Mouse (Mus musculus): Measurements from ENCODE around the gene Olfr1509. TPM values are rescaled to one million over a fixed set of nuclear protein-coding genes. Genes with fewer than 3 reads are reported as not detected.
"Not testable (repeated sequence)": the region's sequence is repeated elsewhere in the genome, so short reads cannot be mapped to it uniquely, and the experiment has no call there.

Olfr1509 gene
- not detected for total RNA-seq (2021)
- long read RNA-seq, experiment 1, result 0 reads
- long read RNA-seq, experiment 2, result 0 reads

- H3K27ac ChIP-seq, result no peak within 1 kb of the TSS
- TF ChIP-seq CTCF (IDR thresholded peaks at IDR 0.05), result no peak
- no peak within 1 kb of the TSS for H3K4me3 ChIP-seq
- intact Hi-C loops (cut with DNase I), result no loop called here
- DNase-seq (ENCODE audit: extremely low spot score in 1 of 2, low spot score in 2 of 2), result no peak
Measured at GRCm38 (mm10) chr14:52442690-52443089, at the start of gene Olfr1509. Gene Olfr1509 (plus strand): TSS chr14:52442990.

DNA sequence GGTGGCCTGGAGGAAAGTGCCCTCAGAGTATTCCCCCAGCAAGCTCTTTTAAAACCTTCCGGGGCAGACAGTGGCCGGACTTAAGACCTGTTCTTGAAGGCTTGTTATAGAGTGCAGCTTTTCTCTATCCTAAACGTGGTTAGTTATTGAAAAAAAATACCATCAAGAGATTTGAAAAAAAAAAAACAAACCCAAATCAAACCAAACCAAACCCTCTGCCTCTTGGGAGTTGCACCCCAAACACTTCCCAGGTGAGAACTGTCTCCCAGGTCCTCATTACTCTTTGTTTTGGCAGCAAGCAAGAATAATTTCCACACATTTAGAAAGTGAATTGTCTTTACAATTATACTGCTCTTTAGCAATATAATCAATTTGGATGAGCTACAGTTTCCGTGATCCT, 45.5 kb upstream of the Olfr1509 start, which contains the start of gene Olfr1511:
Olfr1511 (minus strand) TSS at position 101 of the 400 bp plus-strand sequence.
- intact Hi-C loops (cut with DNase I), result no loop called here
- no peak for TF ChIP-seq CTCF (IDR thresholded peaks at IDR 0.05)
- Histone ChIP-seq H3K27ac (no peak within 1 kb of the TSS), H3K4me3 (no peak within 1 kb of the TSS)
- no peak for DNase-seq (ENCODE audit: extremely low spot score in 1 of 2, low spot score in 2 of 2)

DNA sequence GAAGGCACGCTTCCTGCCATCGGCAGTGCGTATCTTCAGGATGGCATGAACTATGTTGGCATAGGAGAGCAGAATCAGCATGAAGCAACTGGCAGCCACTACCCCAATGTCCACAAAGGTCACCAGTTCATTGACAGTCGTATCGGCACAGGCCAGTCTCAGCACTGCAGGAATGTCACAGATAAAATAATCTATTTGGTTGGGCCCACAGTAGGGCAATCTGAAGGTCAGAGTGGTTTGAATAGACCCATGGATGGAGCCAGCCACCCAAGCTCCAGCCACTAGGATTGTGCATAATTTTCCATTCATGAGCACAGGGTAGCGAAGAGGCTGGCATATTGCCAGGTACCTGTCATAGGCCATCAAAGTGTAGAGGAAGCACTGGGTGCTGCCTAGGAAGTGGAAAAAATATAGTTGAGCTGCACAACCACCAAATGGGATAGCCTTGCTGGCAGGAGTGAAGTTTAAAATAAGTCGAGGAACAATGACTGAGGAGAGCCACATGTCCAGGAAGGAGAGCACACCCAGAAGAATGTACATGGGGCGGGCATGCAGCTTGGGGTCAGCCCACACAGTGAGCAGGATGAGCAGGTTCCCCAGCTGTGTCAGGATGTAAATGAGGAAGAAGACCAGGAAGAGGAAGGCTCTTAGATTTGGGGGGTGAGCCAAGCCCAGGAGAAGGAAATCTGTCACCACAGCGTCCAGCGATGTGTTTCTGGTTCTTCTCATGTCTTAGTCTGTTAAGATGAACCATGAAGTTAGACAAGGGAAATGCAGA, 32.5 kb upstream of the Olfr1509 start:
- DNase-seq (ENCODE audit: extremely low spot score in 1 of 2, low spot score in 2 of 2); H3K4me3 ChIP-seq; intact Hi-C loops (cut with DNase I); H3K27ac ChIP-seq: not testable (repeated sequence)

DNA sequence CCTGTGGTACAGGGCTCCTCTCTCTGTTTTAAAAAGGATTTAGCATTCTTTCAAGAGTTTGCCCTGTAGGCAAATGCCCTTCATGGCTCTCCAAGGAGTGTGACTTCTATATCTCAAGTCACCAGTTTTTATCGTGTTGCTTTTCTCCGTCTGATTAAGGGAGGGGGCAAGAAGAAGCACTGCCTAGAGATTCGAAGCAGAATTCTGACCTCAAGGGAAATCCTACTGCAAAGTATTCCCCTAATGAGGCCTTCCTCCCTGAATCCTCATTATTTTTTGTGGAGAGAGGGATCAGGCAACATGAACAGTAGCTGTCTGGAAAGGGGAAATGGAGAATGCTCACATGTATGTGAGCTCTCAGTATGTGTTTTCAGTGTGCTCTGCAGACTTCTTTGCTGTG, 28.5 kb upstream of the Olfr1509 start, which contains the start of gene Olfr1510:
Olfr1510 (minus strand) TSS at position 101 of the 400 bp plus-strand sequence.
- DNase-seq (ENCODE audit: extremely low spot score in 1 of 2, low spot score in 2 of 2), result no peak
- Histone ChIP-seq H3K4me3 (no peak within 1 kb of the TSS), H3K27ac (no peak within 1 kb of the TSS)
- intact Hi-C loops (cut with DNase I), result no loop called here
- no peak for TF ChIP-seq CTCF (IDR thresholded peaks at IDR 0.05)

DNA sequence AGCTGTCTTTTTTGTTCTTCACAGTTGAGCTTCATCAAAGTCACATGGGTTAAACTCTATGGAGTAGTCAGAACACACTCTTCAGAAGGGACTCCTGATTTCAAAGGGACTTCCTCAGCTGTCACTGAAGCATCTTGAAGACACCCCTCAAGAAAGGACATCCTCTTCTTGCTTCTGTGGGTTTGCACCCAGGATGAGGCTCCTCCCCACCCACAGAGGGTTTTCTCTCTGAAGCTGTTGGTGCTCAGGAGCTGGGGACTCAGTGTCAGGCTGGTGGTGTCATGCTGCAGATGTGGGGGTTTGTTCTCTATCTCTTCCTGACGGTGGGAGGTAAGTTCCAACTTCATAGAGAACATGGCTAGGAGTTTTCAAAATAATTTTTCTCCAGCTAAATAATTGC, 15.1 kb upstream of the Olfr1509 start:
- intact Hi-C loops (cut with DNase I), result no loop called here
- H3K27ac ChIP-seq, result no peak overlapping the region
- no peak overlapping the region for H3K4me3 ChIP-seq
- TF ChIP-seq CTCF (IDR thresholded peaks at IDR 0.05), result no peak
- DNase-seq (ENCODE audit: extremely low spot score in 1 of 2, low spot score in 2 of 2), result no peak

- no peak overlapping the region for H3K27ac ChIP-seq
- intact Hi-C loops (cut with DNase I), result no loop called here
- no peak for DNase-seq (ENCODE audit: extremely low spot score in 1 of 2, low spot score in 2 of 2)
- TF ChIP-seq CTCF (IDR thresholded peaks at IDR 0.05), result no peak
- H3K4me3 ChIP-seq, result no peak overlapping the region
Measured at GRCm38 (mm10) chr14:52451138-52451537, 8.3 kb downstream of the Olfr1509 start.

DNA sequence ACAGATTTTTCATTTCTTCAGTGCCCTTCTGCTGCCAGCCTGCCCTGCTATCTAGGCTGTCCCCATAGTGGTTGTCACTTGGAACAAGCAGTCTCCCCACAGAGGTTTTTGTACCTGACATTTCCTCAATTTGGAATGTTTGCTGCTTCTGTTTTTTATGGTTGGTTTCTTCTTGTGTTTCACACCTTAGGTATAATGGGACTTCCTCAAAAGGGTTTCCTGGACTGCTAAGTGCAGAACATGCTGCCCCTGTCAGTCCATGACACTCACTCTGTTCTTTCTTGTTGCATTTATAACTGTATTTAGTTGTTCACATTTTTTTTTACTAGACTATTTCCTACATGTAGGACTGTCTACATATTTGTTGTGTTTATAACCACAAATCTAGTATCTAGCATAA, 19.1 kb downstream of the Olfr1509 start:
- no peak for DNase-seq (ENCODE audit: extremely low spot score in 1 of 2, low spot score in 2 of 2)
- H3K27ac ChIP-seq, result no peak overlapping the region
- intact Hi-C loops (cut with DNase I), result no loop called here
- TF ChIP-seq CTCF (IDR thresholded peaks at IDR 0.05), result no peak
- no peak overlapping the region for H3K4me3 ChIP-seq

- no peak overlapping the region for H3K27ac ChIP-seq
- DNase-seq (ENCODE audit: extremely low spot score in 1 of 2, low spot score in 2 of 2), result no peak
- intact Hi-C loops (cut with DNase I), result no loop called here
- no peak overlapping the region for H3K4me3 ChIP-seq
- no peak for TF ChIP-seq CTCF (IDR thresholded peaks at IDR 0.05)
Measured at GRCm38 (mm10) chr14:52465738-52466137, 22.9 kb downstream of the Olfr1509 start.

DNA sequence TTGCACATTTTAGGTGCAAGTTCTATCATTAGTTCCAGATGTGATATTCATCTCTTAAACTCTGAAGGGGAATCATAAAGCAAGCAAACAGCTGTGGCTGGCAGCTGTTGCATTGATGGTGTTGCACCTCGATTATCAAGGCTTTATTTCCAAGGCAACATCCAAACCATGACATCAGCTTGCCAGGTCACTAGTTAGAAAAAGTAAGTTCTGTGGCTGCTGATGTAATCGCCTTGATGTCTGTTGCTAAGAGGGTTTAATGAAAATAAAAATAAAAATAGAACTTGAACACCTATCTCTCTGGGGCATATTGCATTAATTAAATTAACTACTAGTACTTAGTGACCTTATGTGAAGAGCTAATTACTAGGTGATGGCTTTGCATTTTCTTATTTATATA, 24.6 kb downstream of the Olfr1509 start, which contains the start of gene Olfr1508:
Olfr1508 (minus strand) TSS at position 101 of the 400 bp plus-strand sequence.
- H3K4me3 ChIP-seq, result no peak within 1 kb of the TSS

GRCm38 (mm10) chr14:52495516-52495915, 52.7 kb downstream of the Olfr1509 start, which contains the start of gene Olfr1507:
Gene Olfr1507 (minus strand): TSS chr14:52495749.
- intact Hi-C loops (cut with DNase I), result no loop called here
- H3K27ac ChIP-seq, result no peak within 1 kb of the TSS
- DNase-seq (ENCODE audit: extremely low spot score in 1 of 2, low spot score in 2 of 2), result no peak
- no peak within 1 kb of the TSS for H3K4me3 ChIP-seq
- no peak for TF ChIP-seq CTCF (IDR thresholded peaks at IDR 0.05)

More for the DNA sequence above, 24.6 kb downstream of the Olfr1509 start, which contains the start of gene Olfr1508:
- H3K27ac ChIP-seq, result no peak within 1 kb of the TSS
- intact Hi-C loops (cut with DNase I), result no loop called here
- no peak for TF ChIP-seq CTCF (IDR thresholded peaks at IDR 0.05)
- DNase-seq (ENCODE audit: extremely low spot score in 1 of 2, low spot score in 2 of 2), result no peak

Other genes starting within 250 kb of the Olfr1509 start
- gene Supt16, start 245.6 kb upstream of the Olfr1509 start, total RNA-seq (2021), result 10 to 100 TPM; 52.5 to 54.7 TPM
- gene Chd8, start 185.2 kb upstream of the Olfr1509 start, total RNA-seq (2021), result 100 to 1,000 TPM; 115 to 122 TPM
- 10 to 100 TPM; 62.6 to 66.0 TPM for gene Tox4, start 163.8 kb upstream of the Olfr1509 start, total RNA-seq (2021)
- gene Rab2b, start 163.4 kb upstream of the Olfr1509 start, total RNA-seq (2021), result 10 to 100 TPM; 35.8 to 37.2 TPM
- 10 to 100 TPM; 37.4 to 44.7 TPM for gene Mettl3, start 137.9 kb upstream of the Olfr1509 start, total RNA-seq (2021)
- gene Sall2, start 114.2 kb upstream of the Olfr1509 start, total RNA-seq (2021), result 10 to 100 TPM; 31.9 to 33.0 TPM
- gene Olfr1513, start 86.6 kb upstream of the Olfr1509 start, total RNA-seq (2021), result not detected
- not detected for gene Olfr1512, start 63.8 kb upstream of the Olfr1509 start, total RNA-seq (2021)
- not detected for gene Olfr1511, start 45.6 kb upstream of the Olfr1509 start, total RNA-seq (2021)
- not detected for gene Olfr1510, start 28.6 kb upstream of the Olfr1509 start, total RNA-seq (2021)
- not detected for gene Olfr1508, start 24.5 kb downstream of the Olfr1509 start, total RNA-seq (2021)
- gene Olfr1507, start 52.8 kb downstream of the Olfr1509 start, total RNA-seq (2021), result not detected